Mouse (Mus musculus) telencephalon, adult 2 months (tissue): ENCODE results near the gene Pcgf5.
A peak's percentile ranks its signal among the peaks of the same experiment; 100 is the strongest.
"Not testable (repeated sequence)": the region's sequence is repeated elsewhere in the genome, so short reads cannot be mapped to it uniquely, and the experiment has no call there.

Experiments used
- DNase-seq: peaks from one replicate; pipeline ENCODE4 v3.0.0-alpha.2; 2011; ENCODE audit warnings: low read depth, low spot score

Pcgf5 gene

DNA sequence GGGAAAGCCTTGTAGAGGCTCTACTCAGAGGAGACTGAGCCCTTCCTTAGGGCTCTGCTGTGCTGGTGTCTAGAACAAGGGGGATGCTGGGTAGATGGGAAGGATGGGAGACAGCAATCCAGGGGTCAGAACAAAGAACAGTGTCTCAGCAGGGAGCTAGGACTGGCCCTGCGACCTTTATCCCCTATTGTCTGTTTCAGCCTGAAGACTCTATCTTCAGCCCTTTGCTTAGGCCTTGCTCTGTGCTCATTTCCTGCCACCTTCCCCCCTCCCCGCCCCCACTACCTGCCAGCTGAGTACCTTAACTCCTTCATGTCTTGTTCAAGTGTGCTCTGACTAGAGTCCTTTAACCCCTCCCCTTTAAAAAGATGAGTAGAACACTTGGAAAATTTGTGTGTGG is 36.3 kb downstream of the Pcgf5 start:
- DNase-seq: no peak

DNA sequence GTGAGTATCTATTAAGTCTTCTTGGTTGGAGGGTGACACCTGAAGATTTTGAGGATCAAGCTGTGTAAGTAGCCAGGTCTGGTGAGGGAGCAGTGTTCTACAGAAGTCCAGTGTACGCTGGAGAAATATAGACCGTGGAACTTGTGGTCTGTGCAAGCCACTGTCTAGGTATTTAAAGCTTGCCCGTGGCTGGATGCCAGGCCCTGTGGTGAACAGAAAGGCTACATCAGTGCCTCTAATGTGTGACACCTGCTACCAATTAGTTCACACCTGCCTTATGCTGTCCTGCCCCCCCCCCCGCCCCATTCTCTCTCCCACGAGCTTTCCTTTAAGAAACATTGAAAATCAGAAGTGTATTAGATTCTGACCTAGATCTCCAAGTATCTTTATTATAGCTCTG is 40.4 kb downstream of the Pcgf5 start:
- no peak for DNase-seq

DNA sequence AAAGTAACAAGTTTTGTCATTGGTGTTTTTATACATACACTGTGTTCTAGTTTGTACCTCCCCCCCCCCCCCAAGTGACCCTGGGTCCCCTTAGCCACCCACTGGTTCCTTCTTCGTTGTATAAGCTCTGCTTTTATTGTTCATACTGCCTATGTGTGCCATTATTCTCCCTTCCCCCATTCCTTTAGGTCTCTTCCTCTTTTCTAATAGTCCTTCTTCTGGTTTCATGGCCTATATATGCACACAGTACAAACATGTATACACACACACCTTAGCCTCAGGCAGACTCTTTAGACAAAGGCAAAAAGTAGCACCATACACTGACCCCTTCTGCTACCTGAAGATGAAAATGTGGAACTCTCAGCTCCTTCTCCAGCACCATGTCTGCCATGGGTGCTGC is 42.6 kb downstream of the Pcgf5 start:
- no peak for DNase-seq

DNA sequence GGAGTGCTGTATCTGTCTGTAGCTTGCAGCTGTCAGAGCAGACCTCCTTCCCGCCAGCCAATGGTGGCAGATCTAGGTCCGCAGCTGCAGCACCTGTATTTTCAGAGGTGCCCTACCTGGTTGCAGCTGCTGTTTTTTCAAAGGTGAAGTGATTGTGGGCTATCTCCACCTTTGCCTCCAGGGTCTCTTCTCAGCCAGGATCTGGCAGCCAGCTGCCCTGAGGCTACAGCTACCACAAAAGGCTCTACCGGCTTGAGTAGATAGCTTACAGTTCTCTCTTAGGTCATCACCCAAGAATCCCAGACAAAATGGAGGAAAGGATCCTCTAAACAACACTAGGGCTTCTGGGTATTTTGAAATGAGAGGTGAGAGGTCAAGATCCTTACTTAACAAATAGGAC is 50.4 kb downstream of the Pcgf5 start:
- no peak for DNase-seq

DNA sequence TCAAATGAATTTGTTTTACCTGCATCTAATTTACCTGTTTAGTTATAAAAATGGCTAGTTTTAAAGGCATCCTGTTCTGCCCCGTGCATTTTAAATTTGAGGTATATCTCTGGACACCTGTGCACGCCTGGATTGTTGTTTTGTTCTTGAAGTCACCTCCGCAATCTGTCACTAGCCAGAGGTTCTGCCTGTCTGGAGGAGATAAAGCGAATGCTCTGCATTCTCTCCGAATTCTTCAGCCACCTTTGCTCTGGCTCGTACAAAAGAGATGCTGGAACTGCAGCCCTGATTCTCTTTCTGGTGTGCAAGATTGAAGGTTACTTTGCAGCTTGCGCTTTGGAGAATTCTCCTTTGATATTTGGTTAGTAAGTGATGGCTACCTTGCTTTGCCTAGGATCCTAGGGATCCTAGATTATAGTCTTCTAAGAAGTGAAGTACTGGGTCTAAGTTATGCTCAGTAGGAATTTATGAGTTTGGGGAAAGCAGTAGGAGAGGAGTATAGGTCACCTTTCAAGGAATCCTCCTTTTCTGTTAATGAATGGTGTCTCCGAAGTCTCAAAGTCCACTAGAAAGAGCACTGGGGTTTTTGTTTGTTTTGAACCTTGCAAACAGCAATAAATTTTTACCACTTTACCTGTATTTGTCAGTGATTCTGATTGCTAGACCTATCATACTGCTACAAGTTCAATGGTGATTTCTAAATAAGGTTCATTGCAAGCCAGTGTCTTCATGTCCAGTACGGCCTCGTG is 60.4 kb downstream of the Pcgf5 start:
- no peak for DNase-seq

DNA sequence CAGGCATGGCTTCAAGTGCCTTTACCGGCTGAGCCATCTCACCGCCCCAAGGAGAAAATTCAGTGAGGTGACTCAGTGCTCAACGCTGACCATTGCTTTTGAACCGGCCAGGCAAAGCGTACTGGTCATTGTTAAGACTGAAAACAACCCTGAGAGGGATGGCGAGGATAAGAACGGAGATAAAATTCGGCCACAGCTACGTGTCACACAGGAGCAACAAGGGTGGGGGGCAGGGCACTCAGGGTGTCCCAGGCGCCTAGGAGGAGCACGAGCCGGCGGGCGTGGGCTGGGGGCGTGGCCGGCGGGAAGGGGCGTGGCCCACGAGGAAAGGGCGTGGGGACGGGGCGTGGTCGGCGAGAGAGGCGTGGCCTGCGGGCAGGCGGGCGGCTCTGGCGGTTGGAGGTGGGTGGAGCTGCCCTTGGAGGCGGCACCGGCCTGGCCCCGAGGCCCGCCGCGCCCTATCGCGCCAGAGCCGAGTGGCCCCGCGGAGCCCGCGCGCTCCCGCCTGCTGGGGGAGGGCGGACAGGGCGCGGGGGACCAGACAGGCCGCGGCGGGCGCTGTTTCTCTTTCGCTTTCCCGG is 61.3 kb downstream of the Pcgf5 start:
- DNase-seq: peak; percentile 41

DNA sequence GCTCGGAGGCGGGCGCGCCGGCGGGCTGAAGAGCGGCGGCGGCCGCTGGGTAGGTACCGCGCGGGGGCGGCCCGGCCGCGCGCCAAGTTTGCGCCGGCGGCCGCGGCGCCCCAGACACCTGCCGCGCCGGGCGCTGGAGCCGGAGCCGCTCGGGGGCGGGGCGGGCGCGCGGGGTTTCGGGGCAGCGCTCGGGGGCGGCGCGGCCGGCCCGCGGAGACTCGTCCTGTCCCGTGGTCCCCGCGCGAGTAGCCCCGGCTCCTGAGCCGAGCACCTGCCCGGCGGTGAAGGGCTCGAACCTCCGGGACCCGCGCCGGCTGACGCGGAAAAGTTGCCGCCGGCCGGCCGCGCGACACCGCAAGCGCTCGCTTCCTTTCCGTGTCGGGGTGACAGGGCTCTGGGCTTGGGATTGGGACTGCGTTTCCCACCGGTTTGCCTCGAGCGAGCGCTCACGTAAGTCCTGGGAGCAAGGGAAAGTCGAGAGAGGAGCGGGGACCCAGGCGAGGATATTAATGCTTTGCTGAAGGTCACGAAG is 61.8 kb downstream of the Pcgf5 start:
- no peak for DNase-seq

DNA sequence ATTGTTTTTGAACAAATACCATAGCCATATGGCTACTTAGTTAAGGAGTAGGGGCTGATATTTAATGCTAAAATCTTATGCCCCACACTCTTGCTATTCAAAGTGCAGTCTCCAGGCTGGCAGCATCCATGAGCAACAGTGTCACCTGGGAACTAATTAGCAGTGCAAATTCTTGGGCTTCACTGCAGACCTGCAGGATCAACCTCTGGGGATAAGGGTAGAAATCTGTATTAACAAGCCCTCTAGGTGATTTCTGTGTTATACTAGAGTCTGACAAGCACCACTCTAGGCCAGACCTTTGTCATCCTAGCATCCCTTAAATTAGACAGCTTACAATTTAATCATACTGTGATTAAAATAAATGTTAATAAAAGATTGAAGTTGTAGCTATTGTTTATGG is 71.8 kb downstream of the Pcgf5 start:
- DNase-seq: no peak

DNA sequence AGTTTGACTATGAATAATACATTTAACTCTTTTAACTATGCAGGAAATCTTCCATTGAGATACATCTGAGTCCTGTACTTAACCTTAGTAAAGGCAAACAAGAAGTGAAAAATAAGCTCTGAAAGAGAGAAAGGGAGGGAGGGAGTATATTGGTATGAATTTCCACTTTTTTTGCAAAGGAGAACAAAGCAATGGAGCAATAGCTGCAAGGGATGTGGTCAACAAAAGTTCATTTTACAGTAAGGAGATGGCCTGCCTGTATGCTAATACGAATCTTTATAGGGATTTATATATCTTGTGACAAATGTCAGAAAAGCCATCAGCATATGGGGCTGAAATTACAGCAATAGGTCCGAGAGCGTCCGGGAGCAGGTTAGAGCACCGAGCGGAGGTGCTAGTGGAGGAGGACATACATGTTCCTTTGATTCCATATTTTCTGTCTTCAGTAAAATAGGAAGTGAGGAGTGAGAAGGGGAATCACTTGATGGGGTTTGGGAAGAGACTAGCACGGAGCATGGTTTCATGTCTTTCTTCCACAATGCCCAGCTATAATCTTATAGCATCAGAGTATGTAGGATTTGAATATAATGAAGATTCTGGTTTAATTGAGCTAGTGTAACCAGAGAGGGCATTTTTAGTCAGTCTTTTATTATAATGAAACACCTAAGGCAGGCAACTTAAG is 79.2 kb downstream of the Pcgf5 start:
- no peak for DNase-seq

DNA sequence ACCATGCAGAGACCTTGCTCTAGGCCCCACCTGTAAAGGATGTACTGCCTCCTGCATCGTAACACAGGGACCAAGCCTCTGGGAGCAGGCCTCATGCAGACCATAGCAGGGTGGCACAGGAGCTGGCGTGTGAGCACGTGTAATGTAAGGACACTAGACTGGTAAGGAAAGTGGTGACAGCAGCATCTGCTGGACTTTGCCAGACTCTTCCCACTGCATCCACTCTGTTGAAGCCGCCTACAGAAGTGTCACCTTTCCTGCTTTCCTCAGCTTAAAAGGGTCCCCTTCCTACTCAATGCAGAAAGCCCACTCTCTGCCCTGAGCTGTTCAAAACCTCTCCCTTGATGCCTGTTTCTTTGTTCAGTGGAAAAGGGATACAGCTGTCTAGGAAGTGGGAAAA is 80.0 kb downstream of the Pcgf5 start:
- DNase-seq: peak; percentile 34

DNA sequence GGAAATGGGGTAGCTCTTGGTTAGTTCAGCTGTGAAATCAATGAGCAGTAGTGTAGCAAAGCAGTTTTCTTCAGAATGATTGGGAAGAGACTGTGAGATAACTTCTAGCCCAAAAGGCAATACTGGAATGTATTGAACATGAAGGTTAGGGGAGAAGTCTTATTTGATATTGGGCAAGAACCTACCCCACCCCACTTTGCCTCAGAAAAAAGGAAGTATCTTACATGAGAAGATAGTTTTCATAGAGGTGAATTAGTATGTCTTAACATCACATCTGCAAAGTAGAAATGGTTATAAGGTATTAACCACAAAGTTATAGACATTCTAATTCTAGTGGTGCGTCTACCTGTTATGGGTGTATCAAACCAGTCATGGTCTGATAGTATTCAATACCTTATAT is 81.2 kb downstream of the Pcgf5 start:
- DNase-seq: no peak

DNA sequence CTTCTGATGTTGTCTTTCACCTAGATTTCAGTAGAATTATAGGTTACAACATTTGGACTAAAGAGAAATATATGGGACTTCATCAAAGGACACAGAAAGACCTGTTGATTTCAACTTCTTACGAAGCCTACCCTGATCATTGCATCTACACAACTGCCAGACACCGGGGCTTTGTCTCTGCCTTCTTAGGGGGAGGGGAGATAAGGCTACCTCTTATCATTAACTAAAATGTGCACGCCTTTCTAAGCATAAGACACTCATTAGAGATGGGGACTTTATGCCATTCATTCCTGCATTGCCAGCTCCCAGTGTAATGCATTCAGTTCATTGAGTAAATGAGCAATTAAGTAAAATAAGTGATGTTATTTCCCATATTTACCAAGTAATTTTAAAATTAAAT is 85.1 kb downstream of the Pcgf5 start:
- DNase-seq: no peak

DNA sequence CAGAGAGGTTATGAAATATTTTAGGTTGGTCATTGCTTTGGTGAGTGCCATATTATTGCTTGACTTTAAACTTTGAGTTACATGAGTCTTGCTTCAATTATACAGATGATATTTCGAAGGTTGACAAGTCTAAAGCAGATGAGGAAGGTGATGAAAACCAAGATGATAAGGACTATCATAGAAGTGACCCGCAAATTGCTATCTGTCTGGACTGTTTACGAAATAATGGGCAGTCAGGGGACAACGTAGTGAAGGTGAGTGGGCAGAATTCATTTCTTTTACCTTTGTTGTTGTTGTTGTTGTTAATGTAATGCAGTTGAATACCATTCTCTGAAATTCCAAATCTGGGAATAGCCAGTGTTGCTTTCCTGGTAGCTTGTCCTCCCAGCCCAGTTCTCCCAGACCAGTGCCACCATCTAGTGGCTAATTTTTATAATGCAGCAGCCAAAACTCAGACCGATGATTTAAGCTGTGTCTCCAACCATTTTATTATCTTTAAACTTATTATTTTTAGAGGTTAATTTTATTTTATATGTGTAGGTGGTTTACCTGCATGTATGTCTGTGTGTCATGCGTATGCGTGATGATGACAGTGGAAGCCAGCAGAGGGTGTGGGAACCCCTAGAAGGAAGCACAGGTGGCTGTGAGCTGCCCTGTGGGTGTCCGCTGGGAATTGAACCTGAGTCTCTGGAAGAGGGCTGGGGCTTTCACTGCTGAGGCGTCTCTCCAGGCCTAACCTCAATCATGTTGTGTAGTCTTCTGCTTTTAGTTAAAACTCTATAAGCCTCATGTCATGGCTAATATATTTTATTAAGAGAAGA is 92.0 kb downstream of the Pcgf5 start:
- peak; percentile 12 for DNase-seq

DNA sequence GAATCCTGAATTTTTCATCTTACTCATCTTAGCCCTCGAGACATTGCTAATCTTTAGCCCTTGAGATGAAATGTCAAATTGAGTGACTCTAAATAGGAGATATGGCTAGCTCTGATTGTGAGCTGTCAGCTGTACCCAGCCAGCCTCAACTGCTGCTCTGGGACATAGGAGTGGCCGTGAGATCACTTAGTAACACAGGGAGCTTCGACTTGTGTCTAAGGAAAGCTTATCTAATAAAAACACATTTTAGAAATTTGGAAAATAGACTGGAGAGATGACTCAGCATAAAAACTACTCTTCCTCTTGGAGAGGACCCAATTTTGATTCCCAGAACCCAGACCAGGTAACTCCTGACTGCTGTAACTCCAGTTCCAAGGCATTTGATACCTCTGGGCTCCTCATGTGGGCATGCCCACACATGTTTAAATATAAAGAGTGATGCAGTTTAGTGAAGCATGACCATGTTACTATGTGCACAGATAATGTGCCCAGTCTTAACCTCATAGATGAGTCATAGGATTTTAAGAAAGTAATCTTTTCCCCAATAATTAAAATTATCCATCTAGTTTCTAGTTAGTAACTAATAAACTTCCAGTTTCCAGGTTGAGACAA is 103.0 kb downstream of the Pcgf5 start:
- DNase-seq: no peak

DNA sequence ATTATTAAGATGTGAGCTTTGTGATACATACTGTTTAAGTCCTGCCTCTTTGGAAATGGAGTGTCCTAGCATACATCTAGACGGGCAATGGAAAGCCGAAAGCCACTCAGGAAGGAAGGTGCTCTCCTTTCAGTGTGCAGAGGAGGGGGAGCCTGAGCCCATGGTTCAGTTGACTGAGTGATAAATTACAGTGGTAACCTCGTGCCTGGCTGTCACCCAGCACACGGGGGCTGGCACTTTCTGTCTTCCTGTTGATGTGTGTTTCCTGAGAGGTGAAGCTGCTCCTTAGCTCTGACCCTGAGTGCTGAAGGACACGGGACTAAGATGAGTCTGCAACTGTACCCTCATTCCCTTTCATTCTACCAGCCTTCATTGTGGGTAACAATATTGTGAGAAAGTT is 103.6 kb downstream of the Pcgf5 start:
- DNase-seq: no peak

DNA sequence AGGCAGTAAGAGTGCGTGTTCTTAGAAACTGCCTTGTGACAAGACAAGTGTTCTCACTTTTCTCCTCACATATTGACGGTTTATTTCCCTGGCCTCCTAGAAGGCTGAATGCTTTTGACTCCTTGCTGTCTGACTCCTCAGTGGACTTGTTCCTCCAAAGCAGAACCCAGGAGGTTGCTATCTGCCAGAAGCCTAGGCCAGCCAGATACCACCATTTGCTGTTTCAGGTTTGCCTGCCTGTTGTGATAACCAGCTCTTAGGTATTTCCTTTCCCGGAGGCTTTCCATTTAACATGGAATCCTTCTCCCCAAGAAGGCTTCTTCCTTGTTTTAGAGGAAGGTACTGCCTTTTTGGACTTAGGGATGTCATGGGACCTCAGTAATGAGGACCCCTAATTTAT is 104.1 kb downstream of the Pcgf5 start:
- not testable (repeated sequence) for DNase-seq

DNA sequence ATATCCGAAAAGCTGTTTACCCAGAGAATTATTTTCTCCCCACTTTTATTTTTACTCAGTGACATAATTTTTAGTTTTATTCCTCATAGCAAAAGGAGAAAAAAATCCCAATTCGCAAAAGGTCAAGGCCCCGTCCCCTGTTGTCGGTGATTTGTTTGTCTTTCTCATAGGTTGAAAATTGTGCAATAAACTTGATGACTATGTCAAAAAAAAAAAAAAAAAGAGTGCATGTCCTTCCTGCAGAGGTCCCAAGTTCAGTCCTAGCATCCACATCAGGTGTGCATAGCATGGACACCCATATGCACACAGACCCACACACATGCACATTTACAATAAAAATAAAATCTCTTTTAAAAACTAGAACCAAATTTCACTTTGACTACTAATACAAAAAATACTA is 105.3 kb downstream of the Pcgf5 start:
- DNase-seq: no peak

DNA sequence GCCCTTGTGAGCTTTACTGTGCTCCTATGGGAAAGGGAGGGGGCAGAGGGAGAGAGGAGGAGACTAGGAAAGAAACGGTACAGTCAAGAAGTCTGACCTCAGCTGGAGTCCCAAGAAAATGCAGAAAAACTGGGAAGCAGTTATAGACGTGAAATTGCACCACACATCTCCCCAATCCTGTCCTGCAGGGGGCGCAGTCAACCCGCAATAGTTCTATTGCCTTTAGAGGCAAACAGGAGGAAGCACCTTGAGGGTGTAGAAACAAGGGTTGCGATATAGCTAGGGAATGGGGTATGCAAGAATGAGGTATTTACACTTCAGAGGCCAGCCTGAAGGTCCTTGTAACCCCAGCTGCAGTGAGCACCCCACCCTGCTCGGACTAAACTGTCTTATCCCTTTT is 122.0 kb downstream of the Pcgf5 start:
- DNase-seq: peak; percentile 34

DNA sequence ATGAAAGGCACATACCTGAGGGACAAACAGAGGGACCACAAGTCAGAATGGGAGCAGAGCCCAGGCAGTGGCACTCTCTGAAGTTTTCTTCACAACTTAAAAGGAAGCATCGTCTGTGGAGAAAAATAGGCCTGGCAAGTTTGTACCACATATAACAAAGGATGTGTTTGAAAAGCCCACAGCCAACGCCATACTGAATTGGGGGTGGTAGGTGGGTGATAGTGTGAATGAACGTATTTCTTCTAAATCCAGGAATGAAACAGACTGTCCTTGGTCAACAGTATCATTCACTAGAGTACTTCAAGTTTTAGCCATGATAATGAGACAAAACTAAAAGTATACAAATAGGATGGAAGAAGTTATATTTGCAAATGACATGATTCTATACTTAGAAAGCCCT is 123.2 kb downstream of the Pcgf5 start:
- DNase-seq: peak; percentile 70

DNA sequence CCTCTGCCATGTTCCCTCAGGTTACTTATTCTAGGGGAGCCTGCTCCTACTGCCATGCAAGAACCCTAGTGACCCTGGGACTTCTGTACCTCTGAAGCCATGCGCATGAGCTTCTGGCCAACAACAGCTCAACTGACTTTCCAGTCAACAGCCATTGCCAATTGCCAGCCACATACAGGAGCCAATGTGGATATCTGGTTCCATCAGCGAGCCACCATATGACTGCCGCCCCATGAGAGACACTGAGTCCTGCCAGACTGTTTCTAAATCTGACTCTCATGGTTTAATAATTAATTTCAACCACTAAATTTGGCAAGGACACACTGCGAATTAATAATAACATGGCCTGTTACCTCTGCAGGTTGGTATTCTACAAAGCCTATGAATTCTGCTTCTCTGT is 128.5 kb downstream of the Pcgf5 start:
- no peak for DNase-seq

DNA sequence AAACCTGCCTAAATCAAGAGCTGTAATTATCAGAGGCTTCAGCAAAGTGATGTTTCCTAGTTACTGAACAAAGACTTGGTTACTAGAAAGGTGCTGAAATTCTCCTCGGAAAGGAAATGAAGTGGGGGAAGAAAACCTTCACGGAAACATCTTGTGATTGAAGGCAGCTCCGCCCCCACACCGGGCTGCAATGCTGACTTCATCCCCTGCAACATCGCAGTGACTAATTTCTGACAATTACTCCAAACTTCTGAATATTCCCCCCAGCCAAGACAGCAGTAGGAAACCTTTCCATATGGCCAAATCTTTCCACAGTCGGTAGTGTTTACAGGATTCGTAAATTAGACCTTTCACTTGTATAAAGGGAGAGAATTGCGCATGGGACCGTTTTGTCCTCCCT is 129.0 kb downstream of the Pcgf5 start:
- DNase-seq: peak; percentile 65

DNA sequence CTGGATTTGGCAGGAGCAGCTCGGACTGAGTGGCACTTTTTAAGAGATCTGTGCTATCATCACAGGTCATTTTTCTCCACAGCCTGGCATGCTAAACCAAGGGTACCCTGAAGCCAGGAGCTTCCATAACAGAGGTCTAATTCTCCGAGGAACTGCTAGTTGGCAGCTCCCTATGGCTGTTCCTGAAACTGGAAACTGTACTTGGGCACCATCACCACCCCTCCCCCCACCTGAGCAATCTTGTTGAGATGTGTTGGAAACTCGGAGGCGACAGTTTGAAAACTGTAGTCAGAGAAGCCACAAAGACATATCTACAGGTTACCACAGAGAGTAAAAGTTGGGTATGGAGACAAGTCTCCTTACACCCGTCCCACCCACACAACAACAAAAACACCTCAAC is 129.6 kb downstream of the Pcgf5 start:
- no peak for DNase-seq
